Mouse (Mus musculus): ENCODE measurements around the gene Ttc8. TPM values are rescaled to one million over a fixed set of nuclear protein-coding genes. Genes with fewer than 3 reads are reported as not detected.

Gene Ttc8
- polyA plus RNA-seq, 2 experiments = 23.9 to 42.4 TPM

DNA sequence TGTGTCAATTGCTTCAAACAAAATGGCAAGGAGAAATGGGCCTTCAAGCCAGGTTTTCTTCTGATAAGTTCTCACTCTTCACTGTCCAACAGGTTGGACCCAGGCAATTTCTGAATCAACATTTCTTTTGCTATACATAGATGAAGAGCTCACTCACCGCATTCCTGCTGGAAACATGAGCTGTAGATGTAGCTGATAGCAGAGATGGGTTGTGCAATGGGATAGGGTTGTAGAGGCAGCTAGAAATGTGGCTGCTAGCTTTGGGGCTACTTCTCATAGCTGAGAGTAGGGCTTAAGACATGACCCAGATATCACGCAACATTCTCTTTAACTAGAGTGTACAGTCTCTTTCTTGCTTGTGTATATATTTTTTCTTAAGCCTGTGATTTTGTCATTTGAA, 84.4 kb downstream of the Ttc8 start:
- 97% methylated on average over 2 of the region's 2 CpGs for WGBS
- DNase-seq (ENCODE audit: low spot score) (no peak), ATAC-seq (ENCODE audit: low FRiP score, low read depth) (no peak)
- H3K4me2 ChIP-seq (replicated peaks; ENCODE audit: low read depth, low read length, severe bottlenecking) = no peak overlapping the region
- no peaks in the 10 kb centered on the region for H3K36me3 ChIP-seq (ENCODE audit: control insufficient read depth, insufficient read depth, low read length)
- no peaks in the 10 kb centered on the region for H3K9me3 ChIP-seq (ENCODE audit: control insufficient read depth, low read length)
- H3K27me3 ChIP-seq (ENCODE audit: control insufficient read depth, insufficient read depth, low read length) = no peaks in the 10 kb centered on the region
- no peak overlapping the region for H3K9ac ChIP-seq (ENCODE audit: low read depth, low read length, severe bottlenecking)
- H3K4me1 ChIP-seq (ENCODE audit: control insufficient read depth, insufficient read depth, low read length) = no peaks in the 10 kb centered on the region
- no peak overlapping the region for H3K27ac ChIP-seq (replicated peaks; ENCODE audit: low read depth, low read length)
- TF ChIP-seq POLR2A (IDR thresholded peaks at IDR 0.05; ENCODE audit: borderline replicate concordance, extremely low read depth, insufficient read depth, insufficient read length) = no peak
- no peak overlapping the region for H3K4me3 ChIP-seq (replicated peaks; ENCODE audit: low read length)

DNA sequence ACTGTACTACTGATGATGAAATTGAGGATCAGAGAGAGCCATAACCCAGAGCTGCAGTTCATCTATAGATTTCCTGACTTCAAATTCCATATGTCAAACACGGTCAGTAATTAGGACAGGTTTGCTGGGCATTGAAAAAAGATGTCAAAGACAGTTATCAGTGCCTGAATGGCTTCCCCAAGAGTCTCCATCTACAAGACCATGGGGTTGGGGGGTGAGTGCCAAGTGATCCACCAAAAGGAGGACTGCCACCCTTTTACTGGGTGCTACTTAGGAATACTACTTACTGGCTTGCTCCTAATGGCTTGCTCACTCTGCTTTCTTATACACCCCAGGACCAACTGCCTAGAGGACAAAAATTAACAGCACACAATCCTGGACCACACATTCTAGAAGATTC, 88.4 kb downstream of the Ttc8 start:
- Histone ChIP-seq H3K27me3 (ENCODE audit: control insufficient read depth, insufficient read depth, low read length) (no peaks in the 10 kb centered on the region), H3K27ac (replicated peaks; ENCODE audit: low read depth, low read length) (no peak overlapping the region), H3K4me3 (replicated peaks; ENCODE audit: low read length) (no peak overlapping the region), H3K9ac (ENCODE audit: low read depth, low read length, severe bottlenecking) (no peak overlapping the region), H3K4me1 (ENCODE audit: control insufficient read depth, insufficient read depth, low read length) (no peaks in the 10 kb centered on the region; the same call in 1 of the 2 replicates), H3K4me2 (replicated peaks; ENCODE audit: low read depth, low read length, severe bottlenecking) (no peak overlapping the region), H3K9me3 (ENCODE audit: control insufficient read depth, low read length) (no peaks in the 10 kb centered on the region), H3K36me3 (ENCODE audit: control insufficient read depth, insufficient read depth, low read length) (no peaks in the 10 kb centered on the region)
- DNase-seq (ENCODE audit: low spot score) = no peak
- no peak for ATAC-seq (ENCODE audit: low FRiP score, low read depth)
- TF ChIP-seq POLR2A (IDR thresholded peaks at IDR 0.05; ENCODE audit: borderline replicate concordance, extremely low read depth, insufficient read depth, insufficient read length) = no peak
- WGBS = 73% methylated on average over 1 of the region's 1 CpGs

DNA sequence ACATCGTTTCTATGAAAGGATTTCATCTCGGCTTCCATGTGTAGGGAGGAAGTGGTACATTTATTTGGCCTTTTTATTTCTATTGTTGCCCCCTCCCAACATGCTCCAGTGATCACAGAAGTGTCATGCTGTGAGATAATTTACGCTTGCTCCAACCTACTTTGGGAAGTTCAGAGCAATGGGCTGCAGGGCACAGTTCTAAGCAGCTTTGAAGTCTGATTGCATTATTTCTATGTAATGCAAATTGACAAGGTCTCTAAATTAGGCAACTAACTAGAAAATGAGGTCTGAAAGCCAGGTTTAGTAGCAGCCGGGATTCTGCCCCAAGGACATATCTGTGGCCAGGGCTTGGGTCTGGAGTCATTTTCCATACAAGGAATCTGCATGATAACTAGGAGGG, 89.1 kb downstream of the Ttc8 start:
- Histone ChIP-seq H3K4me3 (replicated peaks; ENCODE audit: low read length) (no peak overlapping the region), H3K4me2 (replicated peaks; ENCODE audit: low read depth, low read length, severe bottlenecking) (no peak overlapping the region), H3K27ac (replicated peaks; ENCODE audit: low read depth, low read length) (no peak overlapping the region), H3K9me3 (ENCODE audit: control insufficient read depth, low read length) (no peaks in the 10 kb centered on the region), H3K4me1 (ENCODE audit: control insufficient read depth, insufficient read depth, low read length) (no peaks in the 10 kb centered on the region; the same call in 1 of the 2 replicates), H3K9ac (ENCODE audit: low read depth, low read length, severe bottlenecking) (no peak overlapping the region), H3K36me3 (ENCODE audit: control insufficient read depth, insufficient read depth, low read length) (no peaks in the 10 kb centered on the region), H3K27me3 (ENCODE audit: control insufficient read depth, insufficient read depth, low read length) (no peaks in the 10 kb centered on the region)
- 31% methylated on average over 4 of the region's 4 CpGs for WGBS
- DNase-seq (ENCODE audit: low spot score) (no peak), ATAC-seq (ENCODE audit: low FRiP score, low read depth) (no peak)
- no peak for TF ChIP-seq POLR2A (IDR thresholded peaks at IDR 0.05; ENCODE audit: borderline replicate concordance, extremely low read depth, insufficient read depth, insufficient read length)

DNA sequence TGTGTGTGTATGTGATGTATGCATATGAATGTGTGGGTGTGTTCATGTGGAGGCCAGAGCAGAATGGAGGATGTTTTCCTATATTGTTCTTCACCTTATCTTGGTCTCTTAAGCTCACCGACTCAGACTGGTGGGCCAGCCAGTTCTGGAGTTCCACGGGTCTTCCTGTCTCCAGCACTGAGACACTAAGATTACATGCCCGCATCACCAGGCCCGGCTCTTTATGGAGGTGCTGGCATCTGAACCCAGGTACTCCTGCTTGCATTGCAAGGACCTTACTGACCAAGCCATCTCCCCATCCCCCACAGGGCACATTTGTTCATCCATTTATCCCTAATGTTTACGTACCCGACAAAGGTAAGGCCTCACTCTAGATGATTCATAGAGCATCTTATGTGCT, 89.7 kb downstream of the Ttc8 start:
- Histone ChIP-seq H3K4me2 (replicated peaks; ENCODE audit: low read depth, low read length, severe bottlenecking) (no peak overlapping the region), H3K27ac (replicated peaks; ENCODE audit: low read depth, low read length) (no peak overlapping the region), H3K27me3 (ENCODE audit: control insufficient read depth, insufficient read depth, low read length) (no peaks in the 10 kb centered on the region), H3K4me3 (replicated peaks; ENCODE audit: low read length) (no peak overlapping the region), H3K36me3 (ENCODE audit: control insufficient read depth, insufficient read depth, low read length) (no peaks in the 10 kb centered on the region), H3K9me3 (ENCODE audit: control insufficient read depth, low read length) (no peaks in the 10 kb centered on the region), H3K4me1 (ENCODE audit: control insufficient read depth, insufficient read depth, low read length) (no peaks in the 10 kb centered on the region; the same call in 1 of the 2 replicates), H3K9ac (ENCODE audit: low read depth, low read length, severe bottlenecking) (no peak overlapping the region)
- DNase-seq (ENCODE audit: low spot score) (no peak), ATAC-seq (ENCODE audit: low FRiP score, low read depth) (no peak)
- TF ChIP-seq POLR2A (IDR thresholded peaks at IDR 0.05; ENCODE audit: borderline replicate concordance, extremely low read depth, insufficient read depth, insufficient read length) = no peak
- 85% methylated on average over 6 of the region's 6 CpGs for WGBS

DNA sequence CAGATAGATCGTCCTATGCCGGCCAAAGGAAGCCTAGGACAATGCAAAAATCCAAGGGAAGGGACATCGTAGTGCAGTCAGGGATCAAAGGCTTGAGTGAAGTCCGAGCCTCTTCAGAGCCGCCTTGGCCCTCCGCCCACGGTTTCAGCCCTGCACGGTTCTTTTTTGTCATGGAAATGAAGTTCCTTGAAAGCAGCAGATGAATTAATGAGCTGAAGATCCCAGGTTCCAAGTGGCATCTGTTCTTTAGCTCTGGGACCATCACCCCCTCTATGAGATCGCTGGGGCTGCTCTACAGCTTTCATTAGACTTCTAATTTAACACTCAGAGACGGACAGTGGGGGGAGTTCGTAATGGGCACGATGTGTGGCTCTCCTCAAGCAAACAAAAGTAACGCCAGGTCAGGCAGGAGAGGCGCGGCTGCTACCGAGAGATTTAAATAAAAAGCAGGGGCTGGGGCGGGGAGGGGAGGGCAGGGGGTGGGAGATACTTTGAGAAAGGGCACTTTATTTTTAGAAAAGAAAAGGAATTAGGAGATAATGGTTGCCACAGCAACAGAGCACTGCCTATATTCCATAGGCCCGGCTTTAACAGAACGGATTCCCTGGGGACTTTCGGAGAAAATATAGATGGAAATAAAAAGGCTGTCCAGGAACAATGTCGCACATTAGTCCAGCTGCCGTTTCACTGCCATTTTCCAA, 90.9 kb downstream of the Ttc8 start:
- H3K36me3 ChIP-seq (ENCODE audit: control insufficient read depth, insufficient read depth, low read length) = no peaks in the 10 kb centered on the region
- H3K4me1 ChIP-seq (ENCODE audit: control insufficient read depth, insufficient read depth, low read length) = no peaks in the 10 kb centered on the region; the same call in 1 of the 2 replicates
- no peaks in the 10 kb centered on the region for H3K9me3 ChIP-seq (ENCODE audit: control insufficient read depth, low read length)
- H3K4me2 ChIP-seq (replicated peaks; ENCODE audit: low read depth, low read length, severe bottlenecking) = peak overlapping the region; percentile 19; the same call in 1 of the 2 replicates
- DNase-seq (ENCODE audit: low spot score) (peak; percentile 35), ATAC-seq (ENCODE audit: low FRiP score, low read depth) (no peak)
- no peaks in the 10 kb centered on the region for H3K27me3 ChIP-seq (ENCODE audit: control insufficient read depth, insufficient read depth, low read length)
- no peak for TF ChIP-seq POLR2A (IDR thresholded peaks at IDR 0.05; ENCODE audit: borderline replicate concordance, extremely low read depth, insufficient read depth, insufficient read length)
- H3K9ac ChIP-seq (ENCODE audit: low read depth, low read length, severe bottlenecking) = no peak overlapping the region
- no peak overlapping the region for H3K4me3 ChIP-seq (replicated peaks; ENCODE audit: low read length)
- H3K27ac ChIP-seq (replicated peaks; ENCODE audit: low read depth, low read length) = no peak overlapping the region
- WGBS = 16% methylated on average over 22 of the region's 22 CpGs

Data from limb, embryonic 14.5 days (tissue).